Mouse (Mus musculus) urinary bladder, postnatal 25 days (tissue): ENCODE measurements around the gene Mest.

Experiments used
- DNase-seq: peaks from one replicate; pipeline ENCODE4 v3.0.0; 2022; ENCODE audit warnings: low spot score

Mest gene

DNA sequence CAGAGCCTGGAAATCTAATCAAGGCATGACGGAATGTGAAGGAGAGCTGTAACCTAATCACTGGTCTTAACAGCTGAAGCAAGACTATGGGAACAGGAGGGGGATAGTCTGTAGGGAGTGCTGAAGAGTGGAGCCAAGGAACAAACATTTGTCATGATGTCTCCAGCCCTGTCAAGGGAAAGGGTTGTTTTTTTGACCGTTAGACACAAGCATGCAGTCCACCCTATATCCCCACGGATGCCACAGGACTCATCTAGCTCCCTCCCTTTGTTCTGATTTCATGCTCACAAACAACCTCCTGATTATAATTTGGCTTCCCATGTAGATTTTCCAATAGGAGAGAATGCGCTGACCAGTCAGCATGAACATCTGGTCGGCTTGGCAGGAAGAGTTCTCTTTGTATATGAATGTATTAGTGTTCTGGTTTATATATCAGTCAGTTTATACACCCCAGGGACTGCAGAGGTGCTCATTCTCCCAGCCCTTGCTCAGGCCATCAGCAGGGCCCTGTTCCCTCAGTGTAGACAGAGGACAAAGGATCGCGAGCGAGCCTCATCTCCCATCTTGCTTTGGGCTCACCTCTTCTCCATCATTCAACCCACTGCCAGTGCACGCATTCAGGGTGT is 19.3 kb upstream of the Mest start:
- no peak for DNase-seq

DNA sequence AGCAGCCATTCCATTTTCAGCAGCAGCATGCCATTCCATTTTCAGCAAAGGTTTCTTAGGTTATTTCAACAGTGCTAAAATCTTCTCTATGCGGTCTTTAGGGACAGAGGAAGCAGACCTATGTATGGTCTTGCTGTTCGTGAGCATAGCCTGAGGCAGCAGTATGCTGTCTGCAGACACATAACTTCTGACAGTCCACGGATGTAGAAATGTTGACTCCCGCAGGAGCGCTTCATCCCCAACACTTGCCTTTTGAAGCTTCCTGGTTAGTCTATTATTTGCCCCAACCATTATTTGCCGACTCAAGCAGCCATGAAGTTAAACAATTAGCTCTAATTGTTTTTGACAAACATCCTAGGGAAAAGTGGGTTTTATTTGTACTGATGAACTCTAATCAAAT is 14.2 kb upstream of the Mest start:
- DNase-seq = no peak

DNA sequence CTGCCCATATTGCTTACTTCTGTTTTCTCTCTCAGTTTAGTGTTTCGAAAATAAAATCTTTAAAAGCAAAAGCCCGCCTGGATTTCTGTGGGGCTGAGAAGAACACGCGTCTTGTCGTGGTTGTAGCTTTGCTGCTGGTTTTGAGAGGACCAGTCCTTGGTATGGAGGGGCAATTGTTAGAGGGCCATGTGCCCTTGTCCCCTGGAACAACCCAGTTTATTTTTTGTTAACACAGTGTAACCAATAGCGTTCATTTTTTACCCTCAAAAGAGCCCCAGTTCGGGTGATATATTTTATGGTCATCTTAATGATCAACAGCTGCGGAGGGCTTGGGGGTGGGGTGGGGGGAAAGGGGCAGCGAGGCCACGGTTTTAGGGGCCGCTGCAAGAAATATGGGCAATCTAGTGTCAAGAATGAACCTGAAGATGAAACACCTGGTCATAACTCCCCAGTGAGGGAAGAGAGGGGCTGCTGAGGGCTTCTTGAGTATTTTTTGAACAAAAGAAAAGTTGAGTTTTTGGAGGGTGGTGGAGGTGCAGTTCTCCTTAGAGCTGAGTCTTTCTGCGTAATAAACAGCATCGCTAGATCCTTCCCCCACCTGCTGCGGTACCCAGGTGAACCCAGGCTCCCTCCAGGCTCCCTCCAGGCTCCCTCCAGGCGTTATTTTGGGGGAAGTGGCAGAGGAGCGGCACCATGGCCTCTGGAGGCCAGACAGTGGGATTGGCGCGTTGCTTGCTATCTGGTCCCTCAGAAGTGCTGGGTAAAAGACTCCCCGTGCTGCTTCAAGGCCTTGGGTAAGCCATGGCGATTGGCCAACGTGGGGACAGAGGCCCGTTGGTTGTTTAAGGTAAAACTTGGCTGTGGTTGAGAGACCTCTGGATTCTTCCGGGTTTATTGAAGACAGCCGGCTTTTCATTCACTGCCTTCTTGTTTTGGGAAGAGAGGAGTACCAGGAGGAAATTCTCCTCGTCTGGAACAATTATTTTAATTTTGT is 12.7 kb upstream of the Mest start:
- DNase-seq = no peak

GRCm38 (mm10) chr6:30711365-30711763 is 12.0 kb upstream of the Mest start:
- DNase-seq = no peak

DNA sequence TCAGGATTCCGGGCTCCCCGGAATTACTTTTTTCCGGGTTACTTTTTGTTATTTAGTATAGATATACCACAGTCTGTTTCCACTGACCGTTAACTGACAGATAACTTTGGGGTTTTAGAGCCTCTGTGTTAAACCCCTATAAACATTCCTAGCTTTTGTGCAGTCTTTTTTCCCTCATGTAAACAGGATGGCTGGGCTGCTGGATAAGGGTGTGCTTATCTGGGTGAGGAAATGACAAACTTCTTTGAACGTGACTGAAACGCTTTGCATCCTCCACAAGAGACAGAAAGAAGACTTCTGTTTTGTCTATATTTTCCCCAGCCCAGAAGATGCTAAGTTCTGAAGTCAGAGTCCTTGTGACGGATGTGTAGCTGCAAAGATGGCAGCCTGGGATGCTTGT is 10.9 kb upstream of the Mest start:
- DNase-seq = no peak

DNA sequence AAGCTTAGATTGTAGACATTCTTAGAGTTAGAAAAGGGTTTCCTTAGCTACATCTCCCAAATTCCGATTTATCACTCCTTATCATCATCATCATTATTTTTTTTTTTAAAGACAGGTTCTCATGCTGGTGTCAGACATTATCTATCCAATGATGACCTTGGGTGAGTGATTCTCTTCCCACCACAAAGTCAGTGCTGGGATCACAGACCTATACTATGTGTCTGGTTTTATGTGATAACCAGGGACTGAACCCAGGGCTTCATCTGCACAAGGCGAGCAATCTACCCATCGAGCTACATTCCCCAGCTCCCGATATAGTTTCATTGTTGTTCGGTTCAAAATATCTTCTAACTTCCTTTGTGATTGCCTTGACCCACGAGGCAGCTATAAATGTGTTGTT is 9.9 kb upstream of the Mest start:
- no peak for DNase-seq

GRCm38 (mm10) chr6:30713896-30714295 is 9.5 kb upstream of the Mest start:
- no peak for DNase-seq

DNA sequence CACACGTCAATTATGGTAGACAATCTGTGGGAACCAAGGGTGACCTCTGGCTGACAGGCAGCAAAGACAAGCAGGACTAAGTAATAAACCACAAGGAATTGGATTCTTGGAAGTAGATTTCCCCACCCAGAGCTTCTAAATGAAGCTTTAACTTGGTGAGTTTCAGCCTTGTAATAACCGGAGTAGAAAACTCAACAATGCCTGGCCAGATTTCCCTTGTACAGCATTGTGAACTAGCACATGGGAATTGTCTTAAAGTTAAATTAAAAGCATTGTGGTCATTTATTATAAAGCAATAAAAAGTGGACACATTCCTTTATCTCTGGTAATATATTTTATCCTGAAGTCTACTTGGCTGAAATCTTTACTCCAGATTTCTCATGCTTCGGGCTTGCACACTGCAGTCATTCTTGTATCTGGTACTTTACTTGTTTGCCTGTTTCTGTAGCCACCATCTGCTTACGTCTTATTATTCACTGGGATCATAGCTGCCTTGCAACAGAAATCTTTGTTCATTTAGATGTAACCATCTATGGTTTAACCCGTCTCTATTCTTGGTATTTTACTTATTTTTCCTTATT is 8.4 kb upstream of the Mest start:
- DNase-seq = no peak

- DNase-seq = no peak
Observed at GRCm38 (mm10) chr6:30716796-30717195, 6.6 kb upstream of the Mest start.

GRCm38 (mm10) chr6:30722385-30723164 is 772 bp upstream of the Mest start:
- no peak for DNase-seq

GRCm38 (mm10) chr6:30730301-30730971 is 7.1 kb downstream of the Mest start:
- DNase-seq = no peak

DNA sequence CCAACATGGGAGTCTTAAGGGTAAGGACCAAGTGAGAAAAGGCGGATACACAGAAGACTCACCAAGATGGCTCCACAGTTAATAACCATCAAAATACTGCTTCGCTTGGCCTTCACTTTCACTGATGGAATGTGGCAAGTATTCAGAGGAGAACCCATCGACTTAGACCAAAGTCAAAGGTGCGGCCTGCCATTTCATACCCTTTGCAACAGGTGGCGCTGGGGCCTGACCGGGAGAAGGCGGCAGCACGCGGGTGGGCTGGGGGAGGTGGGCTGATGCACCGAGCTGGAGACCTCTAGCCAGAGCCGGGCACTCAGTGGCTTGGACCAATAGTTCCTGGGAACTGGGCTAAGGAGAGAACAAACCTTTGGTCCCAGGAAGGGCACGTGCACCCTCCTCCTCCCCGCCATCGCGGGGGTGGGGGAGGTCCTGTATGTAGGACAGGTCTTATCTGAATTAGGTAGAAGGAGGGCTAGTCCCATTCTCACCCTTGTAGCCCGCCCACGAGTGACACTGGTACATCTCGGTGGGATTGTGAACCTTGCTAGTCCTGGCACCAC is 9.3 kb downstream of the Mest start:
- DNase-seq = no peak

DNA sequence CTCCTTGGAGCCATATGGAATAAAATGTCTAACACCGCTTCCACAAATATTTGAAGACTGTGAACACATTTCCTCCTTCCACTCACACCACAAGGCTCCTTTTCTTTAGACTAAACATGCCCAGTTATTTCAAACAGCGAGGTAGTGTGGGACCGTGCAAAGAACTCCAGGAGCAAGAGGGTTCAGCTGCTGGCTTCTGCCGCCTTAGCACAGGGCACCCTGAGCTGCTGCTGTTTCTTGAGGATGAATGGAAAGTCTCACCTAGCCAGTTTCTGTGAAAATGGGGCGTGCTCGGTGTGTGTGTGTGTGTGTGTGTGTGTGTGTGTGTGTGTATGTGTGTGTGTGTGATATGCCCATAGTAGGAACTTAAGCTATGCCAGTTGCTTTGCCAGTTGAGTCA is 11.1 kb downstream of the Mest start:
- DNase-seq = no peak

DNA sequence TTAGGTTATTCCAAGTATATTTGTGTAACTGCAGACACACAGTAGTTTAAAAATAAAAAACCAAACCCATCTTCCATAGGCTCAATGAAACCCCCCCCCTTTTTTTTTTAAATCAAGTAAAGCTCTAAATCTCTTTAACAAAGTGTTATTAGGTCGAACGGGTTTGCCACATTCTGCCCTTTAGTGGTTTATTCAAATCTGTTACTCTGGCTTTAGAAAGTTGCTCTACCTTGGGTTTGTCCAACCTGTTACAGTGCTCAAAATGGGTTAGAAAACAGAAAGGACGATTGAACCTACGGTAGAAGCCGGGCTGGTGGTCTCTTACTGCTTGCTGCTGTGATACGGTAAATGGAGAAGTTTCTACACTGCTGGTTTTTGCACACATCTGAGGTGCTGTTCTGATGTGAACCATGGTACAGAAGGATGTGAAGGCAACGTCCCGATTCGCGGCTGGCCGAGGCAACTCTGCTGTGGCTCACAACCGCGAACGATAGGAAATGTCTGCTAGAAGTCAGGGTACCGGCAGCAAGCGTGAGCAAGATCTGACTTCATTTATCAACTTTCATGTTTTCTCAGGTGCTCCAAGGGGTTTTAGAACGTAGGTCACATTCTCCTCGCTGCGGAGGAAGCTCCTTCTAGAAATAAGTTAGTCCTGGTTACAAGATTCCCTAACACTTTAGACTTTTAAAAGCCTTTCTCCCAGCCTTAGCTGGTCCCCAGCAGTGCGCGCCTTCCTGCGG is 11.8 kb downstream of the Mest start:
- DNase-seq = no peak

GRCm38 (mm10) chr6:30735728-30736371 is 12.5 kb downstream of the Mest start:
- DNase-seq = no peak

DNA sequence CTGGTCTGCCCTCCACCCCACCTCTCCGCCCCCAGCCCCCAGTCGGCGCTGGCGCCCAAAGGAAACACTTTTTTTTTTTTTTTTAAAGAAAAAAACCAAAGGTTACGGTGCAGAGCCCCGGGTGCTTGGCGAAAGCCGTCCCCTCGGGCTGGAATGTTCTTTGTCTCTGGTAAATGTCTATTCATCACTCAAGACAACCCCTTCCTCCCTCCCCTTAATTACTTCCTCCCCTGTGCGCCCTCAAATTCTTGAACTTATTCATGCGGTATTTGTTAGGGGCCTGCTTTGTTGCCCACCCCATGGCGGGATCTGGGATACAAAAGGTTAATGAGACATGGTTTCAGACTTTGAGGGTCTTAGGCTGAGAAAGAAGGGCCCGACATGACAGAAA is 13.0 kb downstream of the Mest start:
- no peak for DNase-seq

DNA sequence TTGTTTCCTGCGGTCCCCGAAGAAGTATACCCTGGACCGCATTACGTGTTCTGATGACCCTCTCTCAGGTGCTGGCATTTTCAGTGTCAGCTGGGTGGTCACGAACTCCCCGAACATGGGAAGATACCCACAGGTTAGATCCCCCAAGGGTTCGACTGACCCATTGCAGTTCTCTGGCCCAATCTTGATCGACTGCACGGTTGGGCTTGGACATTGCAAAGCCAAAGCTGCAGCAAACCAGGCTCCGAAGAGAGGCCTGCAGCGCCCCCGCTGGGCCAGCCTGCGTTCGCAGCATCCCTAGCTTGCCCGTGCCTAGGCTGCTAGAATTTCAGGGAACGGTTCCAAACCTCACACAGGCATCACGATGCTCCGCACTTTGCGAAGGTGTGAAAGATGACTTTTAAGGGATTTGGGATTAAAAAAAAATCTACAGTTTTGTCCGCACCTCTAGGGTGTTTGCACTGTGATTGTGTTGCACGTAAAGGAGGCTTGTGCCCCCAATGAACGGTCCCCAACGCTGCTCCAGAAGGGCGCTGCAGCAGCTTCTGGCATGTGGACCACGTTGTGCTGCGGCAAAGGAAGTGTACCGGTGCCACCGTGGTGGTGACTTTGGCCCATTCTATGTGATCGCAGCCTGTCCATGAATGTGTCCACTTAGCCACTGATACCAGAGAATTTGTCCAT is 13.7 kb downstream of the Mest start:
- peak; percentile 46 for DNase-seq

DNA sequence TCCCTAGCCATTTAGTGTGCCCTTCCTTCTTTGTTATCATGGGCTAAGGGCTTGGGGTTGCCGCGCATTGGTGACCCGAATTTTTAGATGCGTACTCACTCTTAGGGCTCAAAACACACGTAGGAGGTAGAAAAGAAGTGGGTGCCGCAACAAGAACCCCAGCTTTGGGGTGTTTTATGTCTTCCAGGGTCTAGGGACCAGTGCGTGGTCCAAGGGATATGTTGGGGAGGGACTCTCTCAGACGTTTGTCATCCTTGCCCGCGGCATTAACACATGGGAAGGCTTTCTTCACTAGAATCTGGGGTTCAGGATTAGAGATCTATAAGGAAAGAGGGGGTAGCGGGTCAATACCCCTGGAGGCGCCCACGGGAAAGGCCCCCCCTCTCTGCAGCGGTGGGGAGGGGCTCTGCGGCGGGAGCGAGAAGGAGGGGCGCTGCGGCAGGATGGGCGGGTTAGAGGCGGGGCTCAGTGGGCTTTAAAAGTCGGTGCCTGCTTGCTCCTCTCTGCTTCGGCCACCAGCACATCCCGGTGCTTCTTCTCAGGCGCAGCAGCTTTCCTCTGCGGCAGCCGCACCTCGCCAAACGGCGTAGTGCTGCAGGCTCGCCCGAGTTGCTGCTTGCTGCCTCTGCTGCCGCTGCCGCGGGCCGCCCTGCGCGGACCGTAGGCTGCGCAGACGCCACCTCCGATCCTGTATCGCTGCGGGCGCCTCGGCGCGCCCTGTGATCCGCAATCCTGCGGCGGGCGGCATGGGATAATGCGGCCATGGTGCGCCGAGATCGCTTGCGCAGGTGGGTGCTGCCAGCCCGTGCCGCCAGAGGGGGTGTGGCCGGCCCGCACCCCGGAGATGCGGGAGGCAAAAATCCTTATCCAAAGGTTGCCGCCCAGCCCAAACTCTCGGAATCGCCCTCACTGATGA is 14.5 kb downstream of the Mest start:
- peak; percentile 21 for DNase-seq
